Mouse (Mus musculus): ENCODE measurements around the gene Tifab. TPM values are rescaled to one million over a fixed set of nuclear protein-coding genes. Genes with fewer than 3 reads are reported as not detected.

Gene Tifab
- polyA plus RNA-seq, 1 experiment = not detected

- no peak overlapping the region for H3K4me3 ChIP-seq (ENCODE audit: insufficient read depth, poor library complexity, severe bottlenecking)
- peaks cover 89% of the 10 kb centered on the region for H3K79me2 ChIP-seq (ENCODE audit: control insufficient read depth, insufficient read depth)
- TF ChIP-seq USF1 (IDR thresholded peaks at IDR 0.05; ENCODE audit: low read depth) (no peak), FOSL1 (IDR thresholded peaks at IDR 0.05; ENCODE audit: insufficient read depth, low read length, poor library complexity, severe bottlenecking) (no peak), MYOG (IDR thresholded peaks at IDR 0.05; ENCODE audit: control insufficient read depth, extremely low read depth, insufficient read length) (no peak), CEBPB (IDR thresholded peaks at IDR 0.05; ENCODE audit: low read depth) (no peak), MYOD1 (IDR thresholded peaks at IDR 0.05; ENCODE audit: control insufficient read depth, insufficient read length, low read depth) (no peak), CTCF (IDR thresholded peaks at IDR 0.05; ENCODE audit: control insufficient read depth, insufficient read depth, insufficient read length) (no peak), MAX (IDR thresholded peaks at IDR 0.05) (no peak)
- peaks cover 46% of the 10 kb centered on the region for H3K36me3 ChIP-seq (ENCODE audit: control insufficient read depth, insufficient read depth)
- peaks cover 70% of the 10 kb centered on the region for H3K79me3 ChIP-seq (ENCODE audit: low read depth)
- no peak overlapping the region for H3ac ChIP-seq (ENCODE audit: control insufficient read depth, insufficient read length, low read depth)
- no peaks in the 10 kb centered on the region for H3K27me3 ChIP-seq (ENCODE audit: control insufficient read depth, insufficient read depth, insufficient read length)
These were observed 49.1 kb downstream of the Tifab start for GRCm38 (mm10) chr13:56129578-56129977.

GRCm38 (mm10) chr13:56129014-56129413, 49.7 kb downstream of the Tifab start:
- Histone ChIP-seq H3K79me2 (ENCODE audit: control insufficient read depth, insufficient read depth) (peaks cover 88% of the 10 kb centered on the region), H3K36me3 (ENCODE audit: control insufficient read depth, insufficient read depth) (peaks cover 48% of the 10 kb centered on the region)
- no peak for TF ChIP-seq MYOD1 (IDR thresholded peaks at IDR 0.05; ENCODE audit: control insufficient read depth, insufficient read length, low read depth)
- TF ChIP-seq CTCF (IDR thresholded peaks at IDR 0.05; ENCODE audit: control insufficient read depth, insufficient read depth, insufficient read length) = no peak
- no peak for TF ChIP-seq FOSL1 (IDR thresholded peaks at IDR 0.05; ENCODE audit: insufficient read depth, low read length, poor library complexity, severe bottlenecking)
- TF ChIP-seq CEBPB (IDR thresholded peaks at IDR 0.05; ENCODE audit: low read depth) = no peak
- TF ChIP-seq USF1 (IDR thresholded peaks at IDR 0.05; ENCODE audit: low read depth) = no peak
- TF ChIP-seq MYOG (IDR thresholded peaks at IDR 0.05; ENCODE audit: control insufficient read depth, extremely low read depth, insufficient read length) = no peak

GRCm38 (mm10) chr13:56125632-56126031, 53.1 kb downstream of the Tifab start:
- Histone ChIP-seq H3K79me2 (ENCODE audit: control insufficient read depth, insufficient read depth) (peaks cover 62% of the 10 kb centered on the region), H3K79me3 (ENCODE audit: low read depth) (peaks cover 36% of the 10 kb centered on the region), H3K27me3 (ENCODE audit: control insufficient read depth, insufficient read depth, insufficient read length) (no peaks in the 10 kb centered on the region), H3ac (ENCODE audit: control insufficient read depth, insufficient read length, low read depth) (no peak overlapping the region), H3K4me3 (ENCODE audit: insufficient read depth, poor library complexity, severe bottlenecking) (no peak overlapping the region), H3K36me3 (ENCODE audit: control insufficient read depth, insufficient read depth) (peaks cover 65% of the 10 kb centered on the region)
- TF ChIP-seq CEBPB (IDR thresholded peaks at IDR 0.05; ENCODE audit: low read depth) (no peak), MYOG (IDR thresholded peaks at IDR 0.05; ENCODE audit: control insufficient read depth, extremely low read depth, insufficient read length) (no peak)

More at GRCm38 (mm10) chr13:56129014-56129413, 49.7 kb downstream of the Tifab start:
- Histone ChIP-seq H3K79me3 (ENCODE audit: low read depth) (peaks cover 65% of the 10 kb centered on the region), H3K27me3 (ENCODE audit: control insufficient read depth, insufficient read depth, insufficient read length) (no peaks in the 10 kb centered on the region), H3K4me3 (ENCODE audit: insufficient read depth, poor library complexity, severe bottlenecking) (no peak overlapping the region), H3ac (ENCODE audit: control insufficient read depth, insufficient read length, low read depth) (no peak overlapping the region)

Other genes starting within 250 kb of the Tifab start
- gene H2afy, start 42.5 kb downstream of the Tifab start, polyA plus RNA-seq (2012; fragmentation: generic; extraction: Trizol) = 94.5 TPM
- not detected for gene Neurog1, start 73.3 kb upstream of the Tifab start, polyA plus RNA-seq (2012; fragmentation: generic; extraction: Trizol)
- gene Cxcl14, start 117.7 kb upstream of the Tifab start, polyA plus RNA-seq (2012; fragmentation: generic; extraction: Trizol) = 0.01 TPM
- not detected for gene Gm3045, start 247.7 kb upstream of the Tifab start, polyA plus RNA-seq (2012; fragmentation: generic; extraction: Trizol)